Mouse (Mus musculus) small intestine, adult 10 weeks (tissue): ENCODE results near the gene Gm20489. TPM values are rescaled to one million over a fixed set of nuclear protein-coding genes. Genes with fewer than 3 reads are reported as not detected.

Experiments
- polyA plus RNA-seq: library from polyadenylated mRNA; stranded (reverse); fragments of 350-450 nt; fragmentation: Illumina TruSeq; extraction: RNeasy Lipid Tissue Mini Kit (QIAGEN cat#74804); gene quantifications from one replicate; pipeline ENCODE4 v1.2.3, GENCODE M21; 2014; ENCODE audit warnings: low replicate concordance

Gene Gm20489
- 0.52 TPM for polyA plus RNA-seq

DNA sequence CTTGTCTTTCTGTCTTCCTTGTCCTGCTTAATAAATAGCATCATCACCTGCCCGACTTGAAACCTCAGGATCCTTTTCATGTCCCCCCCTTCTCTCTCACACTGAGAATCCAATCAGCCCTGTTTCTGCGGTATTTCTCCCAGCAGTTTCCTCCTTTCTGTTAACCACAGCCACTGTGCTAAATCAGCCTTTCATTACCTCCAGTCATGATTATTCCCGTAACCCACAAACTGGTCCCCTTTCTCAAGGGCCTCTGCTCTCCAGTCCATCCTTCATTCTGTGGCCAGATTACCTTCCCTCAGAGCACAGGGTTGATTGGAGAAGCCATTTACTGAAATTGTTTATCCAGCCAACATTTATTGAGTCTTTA lies at the start of gene Gm20489:
Gene Gm20489 (minus strand): TSS at position 269 of the 370 bp plus-strand sequence.

DNA sequence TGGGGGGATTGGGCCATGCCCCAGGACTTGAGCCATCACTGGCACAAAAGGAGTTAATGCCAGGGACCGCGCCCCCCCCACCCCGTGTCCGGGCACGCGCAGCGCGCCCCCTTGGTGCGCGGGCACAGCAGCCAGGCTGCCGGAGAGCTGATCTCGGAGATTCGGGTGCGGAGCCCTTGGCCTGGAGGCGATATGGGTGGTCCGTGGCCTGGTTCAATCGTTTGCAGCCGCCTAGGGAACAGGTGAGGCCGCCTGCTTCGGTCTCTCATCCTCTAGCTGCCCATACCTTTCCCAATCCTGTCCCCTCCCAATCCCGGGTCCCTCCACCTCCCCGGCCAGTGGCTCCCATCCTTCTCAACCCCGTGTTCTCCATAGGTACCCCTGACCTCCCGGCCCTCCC lies 30.2 kb upstream of the Gm20489 start, which contains the start of gene Nlgn3:
Gene Nlgn3 (plus strand): TSS at position 114 of the 400 bp plus-strand sequence.

DNA sequence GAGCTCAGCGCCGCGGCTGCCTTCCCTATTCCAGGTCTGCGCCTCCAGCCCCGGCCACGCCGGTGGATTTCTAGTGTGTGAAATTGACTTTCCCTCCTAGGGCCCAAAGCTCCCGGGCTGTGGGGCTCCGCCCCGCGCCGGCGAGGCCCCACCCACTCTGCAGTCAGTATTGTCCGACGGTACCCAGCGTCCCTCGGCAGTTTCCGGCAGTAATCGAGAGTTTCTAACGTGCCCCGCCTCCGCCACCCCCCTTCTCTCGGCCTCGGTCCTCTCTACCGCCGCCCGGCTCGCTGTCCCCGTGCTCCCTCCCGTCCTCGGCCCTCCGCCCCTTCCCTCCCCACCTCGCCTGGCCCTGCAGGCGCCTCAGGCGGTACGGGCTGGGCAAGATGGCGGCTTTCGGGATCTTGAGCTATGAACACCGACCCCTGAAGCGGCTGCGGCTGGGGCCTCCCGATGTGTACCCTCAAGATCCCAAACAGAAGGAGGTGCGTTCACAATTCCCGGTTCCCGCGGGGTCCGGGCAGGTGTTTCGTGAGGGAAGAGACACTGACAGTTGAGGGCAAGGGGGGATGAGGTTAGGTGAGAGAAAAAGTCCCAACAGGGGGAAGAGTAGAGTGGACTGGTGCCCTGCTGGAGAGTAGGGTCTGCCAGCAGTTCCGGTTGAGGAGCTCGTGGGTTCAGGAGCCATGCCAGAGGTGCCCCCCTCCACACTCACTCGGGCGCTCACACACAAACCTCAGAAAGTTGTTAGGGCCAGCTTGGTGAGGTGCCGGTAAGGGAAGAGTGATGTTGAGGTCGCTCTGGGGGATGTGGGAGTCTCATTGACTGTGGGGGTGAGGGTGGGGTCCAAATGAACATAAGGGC lies 5.3 kb upstream of the Gm20489 start, which contains the start of gene Med12:
Gene Med12 (plus strand): TSS at position 156 of the 864 bp plus-strand sequence.

DNA sequence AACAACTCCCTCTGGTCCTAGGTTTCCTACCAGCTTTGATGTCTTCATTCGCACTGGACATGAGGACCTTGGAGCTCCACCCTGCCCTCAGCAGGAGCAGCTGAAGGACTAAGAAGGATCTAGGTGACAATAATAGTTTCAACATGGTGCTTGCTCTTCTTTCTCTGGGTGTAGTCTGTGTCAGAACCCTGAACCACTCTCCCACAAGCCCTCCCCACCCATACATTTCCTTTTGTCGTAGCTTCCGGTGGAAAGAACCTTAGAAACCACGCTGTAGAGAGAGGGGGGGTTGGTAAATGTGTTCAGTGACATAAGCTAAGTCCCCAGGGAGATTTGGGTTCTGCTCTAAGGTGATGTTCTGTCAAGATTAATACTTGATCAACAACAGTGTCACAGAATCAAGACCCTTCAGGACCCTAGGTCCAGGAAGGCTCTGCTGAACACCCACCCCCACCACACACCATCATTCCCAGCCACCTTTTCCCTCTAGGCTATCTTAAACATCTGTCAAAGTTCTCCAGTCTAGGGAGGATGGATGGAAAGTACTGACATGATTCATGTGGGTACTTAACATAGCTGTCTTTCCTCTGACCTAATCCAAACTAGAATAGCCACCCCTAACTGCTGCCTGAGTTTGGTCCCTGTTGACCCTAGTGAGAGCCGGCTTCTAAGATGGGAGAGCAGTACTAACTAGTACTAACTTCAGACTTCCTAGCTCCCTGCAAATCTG lies 633 bp downstream of the Gm20489 start, which contains the start of gene Il2rg:
Gene Il2rg (minus strand): TSS at position 231 of the 730 bp plus-strand sequence.

DNA sequence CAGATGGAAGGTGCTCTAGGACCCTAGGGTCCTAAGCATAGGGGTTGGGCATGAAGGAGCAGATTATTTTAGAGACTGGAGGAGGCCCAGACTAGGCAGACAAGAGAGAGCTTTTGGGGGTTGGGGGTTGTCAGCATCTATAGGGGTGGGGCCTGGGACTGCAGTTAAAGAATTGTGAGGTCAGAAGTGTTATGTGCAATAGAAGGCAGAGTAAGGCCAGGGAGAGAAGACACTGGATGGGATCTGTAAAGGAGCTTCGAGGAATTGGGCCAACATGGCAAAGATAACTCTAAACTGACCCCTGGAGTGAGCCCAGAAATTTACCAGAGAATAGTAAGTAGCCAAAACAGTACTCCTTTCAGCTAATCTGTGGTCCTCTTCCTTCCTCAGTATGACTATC lies 4.9 kb downstream of the Gm20489 start, which contains the start of gene Gm614:
Gene Gm614 (minus strand): TSS at position 101 of the 400 bp plus-strand sequence.

DNA sequence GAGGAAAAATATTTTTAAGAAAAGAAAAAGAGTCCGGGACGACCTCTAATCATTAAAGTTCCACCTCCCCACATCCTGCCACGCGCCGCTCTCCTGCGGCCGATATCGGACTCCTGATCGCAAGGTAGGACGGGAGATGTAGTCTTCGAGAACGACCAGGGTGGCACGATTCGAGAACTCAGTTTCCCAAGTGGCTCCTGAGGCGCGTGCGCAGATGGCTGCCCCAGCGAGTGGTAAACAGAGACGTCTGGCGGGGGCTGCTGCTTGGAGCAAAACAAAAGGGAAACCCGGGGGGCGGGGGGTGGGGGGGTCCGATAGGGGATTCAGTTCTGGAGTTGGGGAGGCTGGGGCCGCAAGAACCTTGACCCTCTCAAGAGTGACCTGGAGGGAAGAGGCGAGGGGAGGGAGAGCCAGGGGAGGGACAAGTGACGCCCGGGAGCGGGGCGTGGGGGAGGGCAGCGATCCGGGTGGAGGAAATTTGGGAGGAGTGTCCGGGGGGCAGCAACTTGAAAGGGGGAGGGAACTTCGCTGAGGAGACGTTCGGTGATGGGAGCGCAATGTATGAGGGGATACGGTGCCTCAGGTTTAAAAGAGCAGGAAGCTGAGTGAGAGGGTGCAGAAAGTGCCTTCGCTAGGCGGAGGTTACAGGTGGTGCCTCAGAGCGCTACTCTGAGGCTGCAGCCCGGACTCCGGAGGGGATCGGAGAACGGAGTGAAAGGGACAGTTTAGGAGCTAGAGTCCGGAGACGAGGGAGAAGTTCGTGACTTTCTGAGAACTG lies 14.7 kb downstream of the Gm20489 start, which contains the start of gene Foxo4:
Gene Foxo4 (plus strand): TSS at position 577 of the 778 bp plus-strand sequence.

DNA sequence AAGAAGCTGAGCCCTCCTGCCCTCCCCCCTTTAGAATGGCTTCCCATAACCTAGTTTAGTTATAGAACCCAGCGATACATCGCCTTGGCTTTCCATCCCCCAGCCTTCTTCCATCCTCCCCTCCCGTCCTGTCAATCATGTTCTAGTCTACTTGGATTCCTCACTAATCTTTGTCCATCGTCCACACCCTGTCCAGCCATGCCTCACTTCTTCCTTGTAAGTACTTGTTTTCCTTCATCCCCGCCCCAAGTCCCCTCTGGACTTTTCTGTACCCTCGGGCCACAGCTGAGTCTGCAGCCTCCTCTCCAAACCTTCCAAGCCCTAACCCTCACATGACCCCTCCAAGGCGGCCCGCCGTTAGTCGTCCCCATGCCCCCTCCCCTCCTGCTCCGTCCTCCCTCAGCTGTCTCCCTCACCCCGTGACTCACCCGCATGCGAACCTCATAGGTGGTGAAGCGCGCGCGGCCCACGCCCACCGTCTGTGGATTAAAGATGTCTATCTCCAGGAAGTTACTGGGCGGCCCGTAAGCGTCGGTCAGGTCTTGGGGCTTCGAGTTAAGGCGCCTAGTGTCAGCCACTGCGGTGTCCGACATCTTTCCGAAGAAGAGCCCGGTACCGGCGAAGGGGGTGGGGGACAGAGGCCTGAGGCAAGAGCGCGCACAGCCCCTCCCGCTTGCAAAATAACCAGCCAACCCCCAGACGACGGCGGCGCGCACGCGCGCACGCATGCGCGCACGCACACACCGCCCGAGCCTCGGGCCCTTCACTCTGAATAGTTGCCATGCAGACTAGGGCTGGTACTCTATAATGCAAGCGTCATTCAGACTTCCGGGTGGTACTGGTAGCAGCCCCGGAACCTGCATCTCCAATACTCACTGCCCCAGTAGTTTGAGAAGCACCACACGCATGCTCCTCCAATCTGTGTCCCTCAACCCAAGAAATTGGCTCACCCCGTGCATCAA lies 46.7 kb downstream of the Gm20489 start, which contains the start of gene Snx12:
Gene Snx12 (minus strand): TSS at position 730 of the 962 bp plus-strand sequence.

Other genes with a start within 250 kb of the Gm20489 start
- gene Tex11, start 209.4 kb downstream of the Gm20489 start, polyA plus RNA-seq = not detected
- gene Slc7a3, start 183.0 kb downstream of the Gm20489 start, polyA plus RNA-seq = 0.67 TPM
- gene Snx12, start 46.5 kb downstream of the Gm20489 start, polyA plus RNA-seq = 18.7 TPM
- gene Foxo4, start 14.5 kb downstream of the Gm20489 start, polyA plus RNA-seq = 12.4 TPM
- gene Gm614, start 5.0 kb downstream of the Gm20489 start, polyA plus RNA-seq = not detected
- 31.2 TPM for gene Il2rg, start 768 bp downstream of the Gm20489 start, polyA plus RNA-seq
- gene Med12, start 5.0 kb upstream of the Gm20489 start, polyA plus RNA-seq = 2.1 TPM
- gene Nlgn3, start 30.1 kb upstream of the Gm20489 start, polyA plus RNA-seq = 0.19 TPM
- 4.8 TPM for gene Gjb1, start 107.4 kb upstream of the Gm20489 start, polyA plus RNA-seq
- 12.4 TPM for gene Zmym3, start 151.8 kb upstream of the Gm20489 start, polyA plus RNA-seq
- 262 TPM for gene Nono, start 160.3 kb upstream of the Gm20489 start, polyA plus RNA-seq
- 0.97 TPM for gene Itgb1bp2, start 180.1 kb upstream of the Gm20489 start, polyA plus RNA-seq